ENCODE assay signal across 8 mouse cellular contexts in the genomic region with DNA sequence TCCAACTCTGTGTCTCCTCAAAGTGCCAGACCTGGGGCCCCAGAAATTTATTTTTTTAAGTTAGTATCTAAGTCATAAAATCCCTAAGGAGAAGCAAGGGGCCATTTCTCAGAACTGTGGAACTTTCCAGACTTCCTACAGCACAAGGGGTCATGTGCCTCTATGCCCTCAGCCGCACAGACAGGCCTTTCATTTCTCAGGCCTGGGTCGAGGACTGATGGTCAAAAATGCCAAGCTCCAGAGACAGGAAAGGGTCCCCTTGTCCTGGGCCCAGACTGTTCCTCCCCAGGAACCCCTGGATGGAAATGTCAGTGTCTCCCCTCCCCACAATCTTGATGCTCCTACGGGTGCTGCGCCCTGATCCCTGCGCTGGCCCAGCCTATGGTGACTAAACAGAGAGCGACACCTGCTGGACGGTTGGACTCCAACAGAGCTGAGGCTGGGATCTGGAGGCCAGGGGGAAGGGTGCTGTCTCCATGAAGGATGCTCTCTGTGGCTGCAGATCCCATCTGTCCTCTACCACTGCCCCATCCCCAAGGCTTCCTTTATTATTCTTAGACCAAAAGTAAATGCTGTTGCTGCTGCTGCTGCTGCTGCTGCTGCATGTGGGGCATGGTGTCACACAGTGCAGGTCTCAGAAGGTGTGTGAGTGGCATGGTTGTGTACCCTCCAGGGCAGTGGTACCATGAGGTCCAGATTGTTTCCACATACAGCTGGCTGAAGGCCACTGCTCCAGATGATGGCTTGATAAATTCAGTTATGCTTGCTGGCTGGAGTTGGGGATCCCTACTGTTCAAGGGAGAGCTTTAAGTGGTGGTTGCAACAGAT. TPM values are rescaled to one million over a fixed set of nuclear protein-coding genes. Genes with fewer than 3 reads are reported as not detected.
DNase-seq lines count a peak whose midpoint lies in the region; ATAC-seq and TF ChIP-seq lines count a peak whose summit lies in the region.

No protein-coding gene starts in this region.

- no peaks in the 10 kb centered on the region for H3K27me3 ChIP-seq in neural tube, embryonic 11.5 days (ENCODE audit: control insufficient read depth, insufficient read depth, low read length)
- H3K27me3 ChIP-seq in stomach, postnatal 0 days (ENCODE audit: control insufficient read depth, insufficient read depth, low read length) = no peaks in the 10 kb centered on the region

- no peak for ATAC-seq in neural tube, embryonic 11.5 days (ENCODE audit: insufficient read depth, low FRiP score, low TSS enrichment)
- ATAC-seq in stomach, postnatal 0 days (ENCODE audit: low FRiP score, low TSS enrichment) = peak; percentile 76; the same call in 1 of the 2 replicates

- TF ChIP-seq CTCF in stomach, postnatal 0 days (IDR thresholded peaks at IDR 0.05; ENCODE audit: low read depth) = peak; percentile 94

- H3K27ac ChIP-seq in neural tube, embryonic 11.5 days (ENCODE audit: low read depth, low read length) = no peak overlapping the region
- H3K27ac ChIP-seq in stomach, postnatal 0 days (replicated peaks) = no peak overlapping the region

- no peak overlapping the region for H3K4me3 ChIP-seq in neural tube, embryonic 11.5 days (ENCODE audit: low read depth, low read length)
- no peak overlapping the region for H3K4me3 ChIP-seq in stomach, postnatal 0 days (ENCODE audit: low read depth, low read length)

- TF ChIP-seq EP300 in stomach, postnatal 0 days (optimal IDR thresholded peaks at IDR 0.05) = no peak

- no peak overlapping the region for H3K9ac ChIP-seq in neural tube, embryonic 11.5 days (ENCODE audit: low read length)
- H3K9ac ChIP-seq in stomach, postnatal 0 days (ENCODE audit: low read length) = no peak overlapping the region

- 20% methylated on average over 7 of the region's 7 CpGs for WGBS in neural tube, embryonic 11.5 days
- WGBS in stomach, postnatal 0 days = 26% methylated on average over 7 of the region's 7 CpGs

- H3K4me2 ChIP-seq in neural tube, embryonic 11.5 days (ENCODE audit: low read depth) = no peak overlapping the region
- H3K4me2 ChIP-seq in stomach, postnatal 0 days (replicated peaks; ENCODE audit: low read depth) = no peak overlapping the region

- no peaks in the 10 kb centered on the region for H3K4me1 ChIP-seq in neural tube, embryonic 11.5 days (ENCODE audit: control insufficient read depth, insufficient read depth, low read length)
- no peaks in the 10 kb centered on the region for H3K4me1 ChIP-seq in stomach, postnatal 0 days (replicated peaks; ENCODE audit: control insufficient read depth, insufficient read depth)

- peak; percentile 92 for DNase-seq in heart, adult 11 months
- no peak for DNase-seq in heart, postnatal 25 days (ENCODE audit: low spot score)
- DNase-seq in embryo, embryonic 11 days = peak; percentile 87
- DNase-seq in heart, adult 18-20 months = peak; percentile 26 to 78
- peak; percentile 18 to 60 for DNase-seq in kidney, adult 8-10 months
- DNase-seq in liver = peak; percentile 53
- DNase-seq in neural tube, embryonic 11.5 days (ENCODE audit: low spot score) = peak; percentile 82
- DNase-seq in stomach, postnatal 0 days (ENCODE audit: low spot score) = peak; percentile 72

- no peaks in the 10 kb centered on the region for H3K9me3 ChIP-seq in neural tube, embryonic 11.5 days (ENCODE audit: control insufficient read depth, low read length)
- H3K9me3 ChIP-seq in stomach, postnatal 0 days (ENCODE audit: control insufficient read depth, low read length) = no peaks in the 10 kb centered on the region

- intact Hi-C loops in heart, postnatal 25 days (cut with DNase I) = loop anchor here (1.0 to 10.0 kb wide), 2 partner anchors 156 to 286 kb away; no protein-coding TSS in a partner anchor

- no peaks in the 10 kb centered on the region for H3K36me3 ChIP-seq in neural tube, embryonic 11.5 days (ENCODE audit: control insufficient read depth, insufficient read depth, low read length)
- no peaks in the 10 kb centered on the region for H3K36me3 ChIP-seq in stomach, postnatal 0 days (ENCODE audit: control insufficient read depth, insufficient read depth, low read length)

RNA-seq across cellular contexts. Expression of a gene that starts 27.5 kb away (rescaled TPM):
- total RNA-seq in heart, postnatal 25 days (2021) = under 1 TPM; 0.20 to 0.29 TPM
- under 1 TPM; 0.10 to 0.28 TPM for total RNA-seq in heart, adult 18-20 months (2021)
- 0.44 and 0.93 TPM in 2 replicates for polyA plus RNA-seq in neural tube, embryonic 11.5 days (2014; fragmentation: Nextera tagmentation; extraction: Ambion mirVana)
- polyA plus RNA-seq in stomach, postnatal 0 days (2015; fragmentation: Nextera tagmentation; extraction: Ambion mirVana) = 0.02 TPM in 1 of 2 replicates, not detected in the other

RNA-seq across cellular contexts. Expression of a gene that starts 50.0 kb away (rescaled TPM):
- total RNA-seq in heart, postnatal 25 days (2021) = under 1 TPM; 0.20 to 0.31 TPM
- under 1 TPM; 0.27 to 0.36 TPM for total RNA-seq in heart, adult 18-20 months (2021)
- polyA plus RNA-seq in neural tube, embryonic 11.5 days (2014; fragmentation: Nextera tagmentation; extraction: Ambion mirVana) = 1.2 and 2.7 TPM in 2 replicates
- 0.62 and 0.67 TPM in 2 replicates for polyA plus RNA-seq in stomach, postnatal 0 days (2015; fragmentation: Nextera tagmentation; extraction: Ambion mirVana)
